Mouse (Mus musculus): ENCODE measurements around the gene Aox4. TPM values are rescaled to one million over a fixed set of nuclear protein-coding genes. Genes with fewer than 3 reads are reported as not detected.

Aox4 gene
- polyA plus RNA-seq, 1 experiment from 2014 or later: 0.18 TPM

DNA sequence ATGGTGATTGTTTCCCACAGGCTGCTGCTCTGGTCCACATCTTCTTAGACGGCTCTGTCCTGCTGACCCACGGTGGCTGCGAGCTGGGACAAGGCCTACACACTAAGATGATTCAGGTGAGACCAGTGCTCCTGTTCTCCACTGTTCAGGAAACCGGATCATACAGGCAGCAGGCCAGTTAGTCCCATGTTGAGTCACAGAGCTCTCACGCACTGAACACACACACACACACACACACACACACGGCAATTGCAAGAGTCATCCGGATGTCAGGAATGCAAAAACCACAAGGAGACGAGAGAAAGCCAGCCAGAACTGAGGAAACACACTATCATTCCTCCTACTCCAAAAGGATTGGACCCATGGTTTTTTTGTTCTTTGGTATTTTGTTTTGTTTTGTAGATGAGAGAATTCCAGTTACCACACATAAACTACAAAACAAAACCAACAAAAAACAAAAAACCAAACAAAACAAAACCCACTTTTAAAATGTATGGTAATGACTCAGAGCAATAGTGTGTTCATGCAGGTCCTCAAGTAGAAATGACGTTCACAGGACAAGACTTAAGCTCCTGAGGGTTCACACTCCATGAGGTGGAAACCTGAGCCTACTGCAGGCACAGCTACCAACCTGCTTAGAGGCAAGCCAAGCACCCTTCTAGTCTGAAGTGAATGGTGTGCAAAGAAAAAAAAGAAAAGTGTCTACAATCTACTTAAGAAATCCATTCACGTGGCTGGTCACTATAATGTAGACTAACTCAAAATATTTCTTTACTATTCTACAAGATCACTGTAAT is 47.2 kb downstream of the Aox4 start:
- no peak for ATAC-seq (ENCODE audit: low FRiP score)
- Histone ChIP-seq H3K9ac (no peak overlapping the region), H3K36me3 (no peaks in the 10 kb centered on the region), H3K27ac (no peak overlapping the region), H3K4me3 (no peak overlapping the region), H3K9me3 (no peaks in the 10 kb centered on the region), H3K4me2 (no peak overlapping the region), H3K27me3 (no peaks in the 10 kb centered on the region), H3K4me1 (replicated peaks) (no peaks in the 10 kb centered on the region)
- WGBS: 85% methylated on average over 10 of the region's 10 CpGs

DNA sequence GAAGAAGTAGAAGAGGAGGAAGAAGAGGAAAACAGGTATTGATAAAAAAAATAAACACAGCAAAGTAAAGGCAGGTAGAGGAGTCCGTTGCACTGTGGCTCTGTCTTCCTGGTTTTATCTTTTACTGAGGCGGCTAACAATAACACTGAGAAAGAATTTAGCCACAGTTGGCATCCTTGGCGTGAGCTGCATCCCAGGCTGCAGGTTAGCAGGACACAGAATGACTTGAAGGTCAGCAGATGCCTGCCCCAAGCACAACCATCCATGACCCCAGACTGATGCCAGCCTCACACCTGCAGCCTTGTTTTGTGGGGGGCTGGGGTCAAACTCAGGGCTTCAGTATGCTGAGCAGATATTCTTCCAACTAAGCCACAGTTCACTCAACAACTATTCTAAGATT is 50.1 kb downstream of the Aox4 start:
- H3K36me3 ChIP-seq: no peaks in the 10 kb centered on the region
- WGBS: 75% methylated on average over 3 of the region's 3 CpGs
- no peak overlapping the region for H3K4me2 ChIP-seq
- no peak for ATAC-seq (ENCODE audit: low FRiP score)
- H3K27ac ChIP-seq: no peak overlapping the region
- no peak overlapping the region for H3K9ac ChIP-seq
- no peaks in the 10 kb centered on the region for H3K4me1 ChIP-seq (replicated peaks)
- no peak overlapping the region for H3K4me3 ChIP-seq
- H3K9me3 ChIP-seq: no peaks in the 10 kb centered on the region
- no peaks in the 10 kb centered on the region for H3K27me3 ChIP-seq

DNA sequence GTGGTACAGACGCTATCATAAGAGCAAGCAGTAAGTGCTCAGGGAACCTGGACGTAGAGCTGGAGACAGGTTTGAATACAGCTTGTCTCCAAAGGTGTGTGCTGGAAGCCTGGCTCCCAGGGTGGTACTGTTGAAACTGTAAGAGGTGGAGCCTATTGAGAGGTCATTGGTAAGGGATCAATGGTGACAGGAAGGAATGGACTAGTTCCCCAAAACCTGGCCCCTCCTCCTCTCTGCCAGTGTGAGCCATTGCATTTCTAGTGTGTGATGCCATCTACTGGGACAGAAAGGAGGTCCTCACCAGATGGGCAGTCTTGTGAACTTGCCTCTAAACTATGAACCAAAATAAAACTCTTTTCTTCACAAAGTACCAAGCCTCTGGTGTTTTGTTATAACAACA is 58.0 kb downstream of the Aox4 start:
- ATAC-seq (ENCODE audit: low FRiP score): no peak

DNA sequence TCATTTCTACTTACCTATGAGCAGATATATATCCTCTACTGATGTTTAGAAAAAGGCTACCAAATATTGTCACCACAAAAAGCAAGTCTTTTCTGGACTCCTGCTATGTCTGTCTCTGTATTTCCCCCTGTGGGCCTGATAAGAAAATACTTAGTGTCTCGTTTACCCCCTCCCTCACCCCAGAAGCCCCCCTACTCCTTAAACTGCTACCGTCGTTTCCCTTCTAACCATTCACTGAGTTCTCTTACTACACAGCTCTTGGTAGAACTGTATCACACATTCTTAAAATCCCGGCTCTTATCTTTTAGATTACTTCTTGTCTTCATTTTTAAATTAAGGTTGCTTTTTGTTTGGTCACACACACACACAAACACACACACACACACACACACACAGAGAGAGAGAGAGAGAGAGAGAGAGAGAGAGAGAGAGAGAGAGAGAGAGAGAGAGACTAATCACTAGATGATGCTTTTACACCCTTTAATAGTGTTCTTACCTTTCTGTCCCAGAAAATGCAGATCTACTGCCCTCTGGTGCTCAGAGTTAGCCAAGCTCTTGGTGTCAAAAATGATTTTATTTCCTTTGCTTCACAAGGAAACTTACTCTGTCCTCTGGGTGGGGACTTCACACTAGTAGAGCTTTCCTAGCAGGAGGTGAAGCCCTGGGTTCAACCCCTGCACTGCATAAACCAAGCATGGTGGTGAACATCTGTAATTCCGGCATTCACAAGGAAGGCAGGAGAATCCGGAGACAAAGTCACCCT is 60.8 kb downstream of the Aox4 start:
- H3K9me3 ChIP-seq: no peaks in the 10 kb centered on the region
- H3K4me2 ChIP-seq: no peak overlapping the region
- H3K4me3 ChIP-seq: no peak overlapping the region
- no peak overlapping the region for H3K27ac ChIP-seq
- H3K4me1 ChIP-seq (replicated peaks): 0 out of 2 replicates have a peak, but pooled peaks cover 2% of the 10 kb centered on the region
- no peak overlapping the region for H3K9ac ChIP-seq
- ATAC-seq (ENCODE audit: low FRiP score): peak; percentile 68
- H3K27me3 ChIP-seq: no peaks in the 10 kb centered on the region
- 75% methylated on average over 6 of the region's 6 CpGs for WGBS
- H3K36me3 ChIP-seq: no peaks in the 10 kb centered on the region

More for the DNA sequence above, 58.0 kb downstream of the Aox4 start:
- 88% methylated on average over 2 of the region's 2 CpGs for WGBS
- Histone ChIP-seq H3K4me3 (no peak overlapping the region), H3K36me3 (no peaks in the 10 kb centered on the region), H3K27ac (no peak overlapping the region), H3K4me1 (replicated peaks) (no peaks in the 10 kb centered on the region), H3K9me3 (no peaks in the 10 kb centered on the region), H3K4me2 (no peak overlapping the region), H3K27me3 (no peaks in the 10 kb centered on the region), H3K9ac (no peak overlapping the region)

DNA sequence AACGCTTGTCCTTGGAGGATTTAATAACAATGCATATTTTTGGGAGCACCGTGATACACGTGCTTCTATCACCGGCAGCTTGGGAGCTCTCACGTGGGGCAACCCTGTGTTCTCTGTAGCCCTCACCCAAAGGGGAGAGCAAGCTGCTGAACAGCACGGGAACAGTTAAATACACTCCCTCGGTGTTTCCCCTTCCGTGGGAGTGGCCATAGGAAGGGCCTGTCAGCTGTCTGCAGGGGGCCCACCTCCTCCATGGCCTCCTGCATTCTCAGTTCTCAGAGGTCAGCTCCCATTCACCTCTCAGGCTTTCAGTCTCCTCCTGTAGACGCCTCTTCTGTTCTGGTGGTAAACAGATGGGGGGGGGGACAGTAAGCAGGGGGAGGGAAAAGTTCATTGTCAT is 65.7 kb downstream of the Aox4 start:
- no peak overlapping the region for H3K4me2 ChIP-seq
- no peaks in the 10 kb centered on the region for H3K36me3 ChIP-seq
- H3K9ac ChIP-seq: no peak overlapping the region
- H3K4me1 ChIP-seq (replicated peaks): 0 out of 2 replicates have a peak, but pooled peaks cover 3% of the 10 kb centered on the region
- no peaks in the 10 kb centered on the region for H3K9me3 ChIP-seq
- no peaks in the 10 kb centered on the region for H3K27me3 ChIP-seq
- H3K27ac ChIP-seq: no peak overlapping the region
- 20% methylated on average over 9 of the region's 9 CpGs for WGBS
- H3K4me3 ChIP-seq: no peak overlapping the region
- no peak for ATAC-seq (ENCODE audit: low FRiP score)

DNA sequence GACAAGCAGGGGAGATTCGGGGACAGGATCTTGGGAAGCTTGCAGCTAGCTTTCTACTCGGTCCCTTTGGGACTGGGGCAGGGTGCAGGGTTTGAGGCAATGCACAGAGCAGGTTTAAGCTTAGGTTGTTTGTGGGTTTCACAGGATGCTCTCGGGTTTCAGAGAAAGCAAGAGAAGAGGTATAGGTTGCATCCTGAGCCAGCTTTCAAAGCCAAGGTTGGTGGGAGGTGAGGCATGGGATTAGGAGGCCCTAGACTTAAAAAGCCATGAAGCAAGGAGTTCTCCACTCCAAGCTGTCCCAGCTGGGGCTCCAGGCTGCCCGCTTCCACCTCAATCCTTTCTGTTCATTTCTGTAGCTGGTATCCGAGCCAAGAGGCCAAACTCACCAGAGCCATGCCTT is 67.8 kb downstream of the Aox4 start, which contains the start of gene Aox2:
Gene Aox2 (plus strand): TSS at position 301 of the 400 bp plus-strand sequence.
- Histone ChIP-seq H3K27ac (no peak within 1 kb of the TSS), H3K4me3 (no peak within 1 kb of the TSS), H3K36me3 (no peaks in the 10 kb centered on the region), H3K27me3 (no peaks in the 10 kb centered on the region), H3K4me2 (no peak within 1 kb of the TSS), H3K9ac (no peak within 1 kb of the TSS), H3K4me1 (replicated peaks) (0 out of 2 replicates have a peak, but pooled peaks cover 3% of the 10 kb centered on the region), H3K9me3 (no peaks in the 10 kb centered on the region)
- WGBS: 71% methylated on average over 5 of the region's 5 CpGs
- ATAC-seq (ENCODE audit: low FRiP score): no peak

DNA sequence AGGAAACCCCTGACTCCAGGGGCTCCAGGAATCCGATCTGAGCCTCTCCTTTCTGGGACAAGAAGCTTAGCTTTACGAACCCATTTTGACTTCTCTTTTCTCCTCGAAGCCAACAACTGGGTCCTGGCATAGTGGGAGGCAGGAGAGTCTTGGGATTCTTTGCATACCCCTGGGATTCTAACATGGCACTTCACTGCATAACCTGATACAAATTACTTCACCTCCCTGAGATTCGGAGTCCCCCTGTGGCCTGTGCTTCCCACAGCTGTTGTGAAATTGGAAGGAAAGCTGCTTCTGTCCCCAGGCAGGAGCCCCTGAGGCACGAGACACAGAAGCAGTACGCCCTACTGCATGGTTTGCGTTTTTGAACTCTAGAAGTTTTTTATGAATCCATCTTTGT is 68.3 kb downstream of the Aox4 start:
- Histone ChIP-seq H3K27me3 (no peaks in the 10 kb centered on the region), H3K4me3 (no peak overlapping the region), H3K4me1 (replicated peaks) (0 out of 2 replicates have a peak, but pooled peaks cover 3% of the 10 kb centered on the region), H3K9me3 (no peaks in the 10 kb centered on the region), H3K4me2 (no peak overlapping the region), H3K27ac (no peak overlapping the region), H3K36me3 (no peaks in the 10 kb centered on the region), H3K9ac (no peak overlapping the region)
- ATAC-seq (ENCODE audit: low FRiP score): no peak
- WGBS: 63% methylated on average over 7 of the region's 7 CpGs

DNA sequence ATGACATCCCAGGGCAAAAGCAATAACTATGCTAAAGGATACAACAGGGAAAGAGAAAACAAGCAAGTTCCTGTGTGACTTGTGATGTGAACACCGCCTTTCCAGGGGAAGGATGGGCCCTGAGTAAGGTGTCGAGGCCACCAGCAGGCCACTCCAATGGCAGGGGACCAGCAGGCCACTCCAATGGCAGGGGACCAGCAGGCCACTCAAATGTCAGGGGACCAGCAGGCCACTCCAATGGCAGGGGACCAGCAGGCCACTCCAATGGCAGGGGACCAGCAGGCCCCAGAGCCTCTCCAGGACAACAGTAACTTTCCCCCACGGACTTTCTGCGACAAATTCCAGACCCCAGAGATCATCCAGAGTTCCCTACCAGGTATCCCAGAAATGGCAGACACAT is 70.2 kb downstream of the Aox4 start:
- no peak for ATAC-seq (ENCODE audit: low FRiP score)
- H3K27me3 ChIP-seq: no peaks in the 10 kb centered on the region
- H3K9ac ChIP-seq: no peak overlapping the region
- H3K9me3 ChIP-seq: no peaks in the 10 kb centered on the region
- no peak overlapping the region for H3K4me3 ChIP-seq
- H3K4me2 ChIP-seq: no peak overlapping the region
- H3K4me1 ChIP-seq (replicated peaks): 0 out of 2 replicates have a peak, but pooled peaks cover 6% of the 10 kb centered on the region
- WGBS: 83% methylated on average over 4 of the region's 4 CpGs
- no peaks in the 10 kb centered on the region for H3K36me3 ChIP-seq
- H3K27ac ChIP-seq: no peak overlapping the region

DNA sequence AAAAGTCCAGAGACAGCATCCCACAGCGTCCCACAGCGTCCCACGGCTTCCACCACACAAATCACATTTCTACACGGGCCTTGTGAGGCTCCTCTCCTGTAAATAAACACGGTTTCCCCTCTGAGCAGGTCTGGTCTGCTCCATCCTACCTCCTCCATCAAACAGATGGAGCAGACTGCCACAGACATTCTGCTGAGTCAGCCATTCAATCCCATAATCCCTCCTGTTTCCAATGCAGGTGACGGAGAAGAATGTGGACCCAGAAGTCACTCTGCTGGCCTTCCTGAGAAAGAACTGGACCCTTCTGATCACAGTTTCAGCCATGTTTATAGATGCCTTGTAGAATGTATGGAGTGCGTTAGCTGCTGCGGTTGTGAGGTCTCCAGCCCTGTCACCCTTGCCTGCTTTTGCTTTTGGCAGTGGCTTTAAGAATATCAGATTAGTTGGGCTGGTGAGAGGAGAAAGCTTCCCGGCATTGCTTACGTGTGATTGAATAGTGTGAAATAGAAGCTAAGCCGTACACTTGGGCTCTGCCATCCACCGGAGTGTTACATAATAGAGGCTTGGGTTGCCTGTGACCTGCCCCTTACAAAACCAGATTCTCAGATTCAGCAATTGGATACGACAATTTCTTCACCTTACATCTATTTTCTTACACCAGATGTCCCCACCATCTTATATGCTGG is 70.9 kb downstream of the Aox4 start:
- H3K27ac ChIP-seq: no peak overlapping the region
- no peaks in the 10 kb centered on the region for H3K9me3 ChIP-seq
- H3K4me2 ChIP-seq: no peak overlapping the region
- H3K27me3 ChIP-seq: no peaks in the 10 kb centered on the region
- H3K9ac ChIP-seq: no peak overlapping the region
- 0 out of 2 replicates have a peak, but pooled peaks cover 3% of the 10 kb centered on the region for H3K4me1 ChIP-seq (replicated peaks)
- no peak overlapping the region for H3K4me3 ChIP-seq
- no peak for ATAC-seq (ENCODE audit: low FRiP score)
- no peaks in the 10 kb centered on the region for H3K36me3 ChIP-seq
- 76% methylated on average over 13 of the region's 13 CpGs for WGBS

DNA sequence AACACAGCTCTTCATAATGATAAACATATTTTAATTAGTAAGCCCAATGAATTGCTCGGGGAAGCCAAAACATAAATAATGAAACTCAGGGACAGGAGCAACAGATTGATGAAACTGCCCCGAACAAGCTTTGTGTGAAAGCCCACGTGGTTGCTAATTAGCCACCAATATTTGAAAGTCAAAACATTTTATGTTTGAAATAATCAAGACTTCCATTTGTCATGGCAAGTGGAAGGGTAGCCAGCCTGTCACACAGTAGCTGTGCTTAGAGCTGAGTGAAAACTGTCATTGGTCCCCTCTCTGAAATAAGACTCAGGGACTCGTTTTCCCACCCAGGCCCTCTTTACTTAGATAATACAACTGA is 71.4 kb downstream of the Aox4 start:
- H3K4me2 ChIP-seq: no peak overlapping the region
- H3K9me3 ChIP-seq: no peaks in the 10 kb centered on the region
- H3K4me3 ChIP-seq: no peak overlapping the region
- no peaks in the 10 kb centered on the region for H3K36me3 ChIP-seq
- 75% methylated on average over 4 of the region's 4 CpGs for WGBS
- 0 out of 2 replicates have a peak, but pooled peaks cover 3% of the 10 kb centered on the region for H3K4me1 ChIP-seq (replicated peaks)
- no peak for ATAC-seq (ENCODE audit: low FRiP score)
- H3K27me3 ChIP-seq: no peaks in the 10 kb centered on the region
- H3K9ac ChIP-seq: no peak overlapping the region
- no peak overlapping the region for H3K27ac ChIP-seq

DNA sequence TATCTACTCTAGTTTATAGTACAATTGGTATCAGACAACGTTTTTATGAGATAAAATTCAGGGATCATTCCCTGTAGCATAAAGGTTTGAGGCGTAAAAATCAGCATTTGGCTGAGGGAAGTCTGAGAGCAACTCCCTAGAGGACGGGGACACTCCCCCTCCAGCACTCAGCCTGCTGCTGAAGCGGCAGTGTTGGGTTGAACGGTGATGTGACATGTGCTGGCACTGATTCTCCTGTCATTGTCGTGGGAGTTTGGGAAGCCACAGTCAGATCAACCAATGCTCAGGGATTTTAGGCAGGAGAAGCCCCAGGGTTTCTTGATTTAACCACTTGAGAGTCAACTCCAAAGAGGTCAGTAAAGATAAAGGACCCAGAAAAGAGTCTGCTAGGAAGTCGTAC is 74.3 kb downstream of the Aox4 start:
- WGBS: 55% methylated on average over 7 of the region's 7 CpGs
- ATAC-seq (ENCODE audit: low FRiP score): no peak
- Histone ChIP-seq H3K36me3 (no peaks in the 10 kb centered on the region), H3K4me3 (no peak overlapping the region), H3K9me3 (no peaks in the 10 kb centered on the region), H3K9ac (no peak overlapping the region), H3K4me2 (no peak overlapping the region), H3K27ac (no peak overlapping the region), H3K4me1 (replicated peaks) (0 out of 2 replicates have a peak, but pooled peaks cover 3% of the 10 kb centered on the region), H3K27me3 (no peaks in the 10 kb centered on the region)

DNA sequence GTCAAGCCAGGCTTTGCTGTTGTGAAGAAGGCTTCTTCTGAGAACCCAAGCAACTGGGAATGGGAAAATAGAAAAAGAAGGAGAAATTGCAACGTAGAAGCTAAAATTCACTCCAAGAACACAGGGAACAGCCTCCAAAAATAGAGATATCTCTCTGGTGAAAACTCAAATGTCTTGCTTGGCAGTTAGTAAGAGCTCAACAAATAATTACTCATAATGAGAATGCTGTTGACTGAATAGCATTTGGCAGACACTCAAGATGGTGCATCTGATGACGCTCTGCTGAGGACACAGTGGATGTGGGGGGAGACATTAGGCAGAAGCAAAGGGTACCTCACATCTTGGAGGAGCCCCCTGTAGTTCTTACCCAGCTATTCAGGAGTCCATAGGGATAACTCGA is 77.9 kb downstream of the Aox4 start:
- no peaks in the 10 kb centered on the region for H3K36me3 ChIP-seq
- H3K27me3 ChIP-seq: no peaks in the 10 kb centered on the region
- peaks cover 3% of the 10 kb centered on the region; the same call in 1 of the 2 replicates for H3K4me1 ChIP-seq (replicated peaks)
- no peak for ATAC-seq (ENCODE audit: low FRiP score)
- H3K27ac ChIP-seq: no peak overlapping the region
- no peaks in the 10 kb centered on the region for H3K9me3 ChIP-seq
- H3K4me3 ChIP-seq: no peak overlapping the region
- H3K4me2 ChIP-seq: no peak overlapping the region
- no peak overlapping the region for H3K9ac ChIP-seq
- WGBS: 83% methylated on average over 3 of the region's 3 CpGs

Data from hindbrain, embryonic 13.5 days (tissue).